ENCODE assay signal across 27 mouse cellular contexts in the genomic region with DNA sequence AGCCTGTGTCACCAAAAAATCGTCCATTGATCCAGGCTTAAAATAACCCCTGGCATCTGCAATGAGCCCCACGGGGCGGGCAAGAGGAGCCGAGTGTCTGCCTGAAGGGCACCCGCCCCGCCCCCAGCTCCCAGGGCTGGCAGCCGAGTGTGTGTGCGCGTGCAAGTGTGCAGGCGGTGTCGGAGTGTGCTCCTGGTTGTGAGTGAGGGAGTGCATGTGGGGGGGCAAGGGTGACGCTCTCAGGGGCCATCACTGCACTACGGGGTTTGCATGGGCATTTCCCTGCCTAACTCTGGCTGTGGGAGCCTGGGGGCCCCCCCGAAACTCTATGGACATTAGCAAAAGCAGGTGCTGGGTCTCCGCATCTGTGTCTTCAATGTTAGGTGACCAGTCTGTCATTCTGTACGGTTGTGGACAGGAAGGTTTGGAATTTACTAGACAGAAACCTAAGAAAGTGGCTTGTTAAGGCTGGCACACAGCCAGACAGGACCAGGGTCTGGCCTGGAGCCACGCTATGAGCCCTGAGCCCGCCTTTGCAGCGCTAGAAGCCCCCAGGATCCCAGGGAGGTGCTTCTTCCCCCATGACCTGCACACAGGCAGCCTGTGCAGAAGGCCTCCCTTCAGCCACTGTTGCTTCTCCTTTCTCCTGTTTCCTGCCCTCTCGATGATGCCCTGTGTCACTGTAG. TPM values are rescaled to one million over a fixed set of nuclear protein-coding genes. Genes with fewer than 3 reads are reported as not detected.
DNase-seq lines count a peak whose midpoint lies in the region; ATAC-seq lines count a peak whose summit lies in the region.
"Had no signal": no experiment of that assay in that cellular context is flagged by ENCODE, and none has a peak within 500 bp of the region (broad histone marks: within the 10 kb centered on the region; RNA-seq: fewer than 3 reads in every experiment).

No protein-coding gene starts in this region.

- H3K27ac ChIP-seq in forebrain, embryonic 13.5 days = no peak overlapping the region
- H3K27ac ChIP-seq in forebrain, embryonic 12.5 days = no peak overlapping the region
- H3K27ac ChIP-seq in heart, embryonic 16.5 days (ENCODE audit: low read length) = no peak overlapping the region
- no peak overlapping the region for H3K27ac ChIP-seq in limb, embryonic 10.5 days
- H3K27ac ChIP-seq: embryonic facial prominence, embryonic 10.5 days; hindbrain, embryonic 15.5 days; intestine, embryonic 15.5 days; liver, embryonic 12.5 days; macrophage had no signal

- peak; percentile 30; the same call in 1 of the 2 replicates for ATAC-seq in forebrain, embryonic 13.5 days
- ATAC-seq in forebrain, embryonic 12.5 days (ENCODE audit: low FRiP score) = no peak
- ATAC-seq in heart, embryonic 16.5 days (replicated peaks; ENCODE audit: extremely low read depth, insufficient read depth, low FRiP score) = no peak
- ATAC-seq: forebrain, embryonic 16.5 days; intestine, embryonic 15.5 days; liver, embryonic 12.5 days; Patski had no signal

- no peaks in the 10 kb centered on the region for H3K9me3 ChIP-seq in forebrain, embryonic 13.5 days (replicated peaks)
- H3K9me3 ChIP-seq in forebrain, embryonic 12.5 days = no peaks in the 10 kb centered on the region
- H3K9me3 ChIP-seq in heart, embryonic 16.5 days (replicated peaks; ENCODE audit: control insufficient read depth, low read length) = no peaks in the 10 kb centered on the region
- no peaks in the 10 kb centered on the region for H3K9me3 ChIP-seq in limb, embryonic 10.5 days (replicated peaks)
- H3K9me3 ChIP-seq: embryonic facial prominence, embryonic 10.5 days; hindbrain, embryonic 15.5 days; intestine, embryonic 15.5 days; liver, embryonic 12.5 days; midbrain, embryonic 10.5 days had no signal

- H3K9ac ChIP-seq in forebrain, embryonic 13.5 days = 0 out of 2 replicates have a peak overlapping the region, but pooled peaks have one; percentile 17
- H3K9ac ChIP-seq in forebrain, embryonic 12.5 days = no peak overlapping the region
- no peak overlapping the region for H3K9ac ChIP-seq in heart, embryonic 16.5 days (ENCODE audit: low read length)
- H3K9ac ChIP-seq: hindbrain, embryonic 15.5 days; intestine, embryonic 15.5 days; liver, embryonic 12.5 days had no signal

- H3K36me3 ChIP-seq in forebrain, embryonic 13.5 days (ENCODE audit: poor library complexity, severe bottlenecking) = no peaks in the 10 kb centered on the region
- no peaks in the 10 kb centered on the region for H3K36me3 ChIP-seq in forebrain, embryonic 12.5 days (replicated peaks)
- H3K36me3 ChIP-seq in heart, embryonic 16.5 days (ENCODE audit: control insufficient read depth, insufficient read depth) = no peaks in the 10 kb centered on the region
- H3K36me3 ChIP-seq in limb, embryonic 10.5 days = no peaks in the 10 kb centered on the region
- H3K36me3 ChIP-seq: embryonic facial prominence, embryonic 10.5 days; hindbrain, embryonic 15.5 days; intestine, embryonic 15.5 days; liver, embryonic 12.5 days; midbrain, embryonic 10.5 days had no signal

- H3K27me3 ChIP-seq in forebrain, embryonic 13.5 days = peaks cover 63% of the 10 kb centered on the region
- H3K27me3 ChIP-seq in forebrain, embryonic 12.5 days = peaks cover 70% of the 10 kb centered on the region
- H3K27me3 ChIP-seq in heart, embryonic 16.5 days (ENCODE audit: control insufficient read depth, insufficient read depth, low read length) = peaks cover 57% of the 10 kb centered on the region
- peaks cover 93% of the 10 kb centered on the region for H3K27me3 ChIP-seq in limb, embryonic 10.5 days (ENCODE audit: low read depth, poor library complexity, severe bottlenecking)

- H3K4me3 ChIP-seq in forebrain, embryonic 13.5 days = no peak overlapping the region
- H3K4me3 ChIP-seq in forebrain, embryonic 12.5 days (replicated peaks) = no peak overlapping the region
- H3K4me3 ChIP-seq in heart, embryonic 16.5 days (ENCODE audit: low read length) = no peak overlapping the region
- no peak overlapping the region for H3K4me3 ChIP-seq in limb, embryonic 10.5 days
- H3K4me3 ChIP-seq: embryonic facial prominence, embryonic 10.5 days; hindbrain, embryonic 15.5 days; intestine, embryonic 15.5 days; liver, embryonic 12.5 days; midbrain, embryonic 10.5 days had no signal

- 40% methylated on average over 20 of the region's 20 CpGs for WGBS in forebrain, embryonic 13.5 days
- WGBS in forebrain, embryonic 12.5 days = 41% methylated on average over 20 of the region's 20 CpGs
- 39% methylated on average over 20 of the region's 20 CpGs for WGBS in heart, embryonic 16.5 days
- 54% methylated on average over 20 of the region's 20 CpGs for WGBS in limb, embryonic 10.5 days

- peak overlapping the region; percentile 7; the same call in 1 of the 2 replicates for H3K4me2 ChIP-seq in forebrain, embryonic 13.5 days
- no peak overlapping the region for H3K4me2 ChIP-seq in forebrain, embryonic 12.5 days
- H3K4me2 ChIP-seq in heart, embryonic 16.5 days (ENCODE audit: low read depth, low read length) = 0 out of 2 replicates have a peak overlapping the region, but pooled peaks have one; percentile 14
- H3K4me2 ChIP-seq: hindbrain, embryonic 15.5 days; intestine, embryonic 15.5 days; liver, embryonic 12.5 days had no signal

- no peak for DNase-seq in heart, postnatal 4 days
- peak; percentile 59 for DNase-seq in brain, adult 2 months (ENCODE audit: low read depth, low spot score)
- DNase-seq in limb, embryonic 10.5 days (ENCODE audit: low spot score) = peak; percentile 30
- no peak for DNase-seq in frontal cortex, postnatal 10 days (ENCODE audit: low spot score in 2 of 2)
- DNase-seq: adrenal gland, postnatal 10 days; kidney, postnatal 4 days; layer of hippocampus, adult 9-11 months; lung, adult 2 months; right cerebral cortex, adult 18-20 months had no signal

- peaks cover 58% of the 10 kb centered on the region for H3K4me1 ChIP-seq in forebrain, embryonic 13.5 days
- peaks cover 49% of the 10 kb centered on the region for H3K4me1 ChIP-seq in forebrain, embryonic 12.5 days
- peaks cover 17% of the 10 kb centered on the region for H3K4me1 ChIP-seq in heart, embryonic 16.5 days (ENCODE audit: control insufficient read depth, insufficient read depth, low read length)
- H3K4me1 ChIP-seq in limb, embryonic 10.5 days = peaks cover 38% of the 10 kb centered on the region

RNA-seq across cellular contexts. Expression of gene Shisa8, which starts 3.7 kb away (rescaled TPM):
- polyA plus RNA-seq in forebrain, embryonic 13.5 days (2015; fragmentation: Nextera tagmentation; extraction: Ambion mirVana) = 0.74 and 0.77 TPM in 2 replicates
- polyA plus RNA-seq in forebrain, embryonic 12.5 days (2016; fragmentation: Nextera tagmentation; extraction: Ambion mirVana) = 0.90 and 2.4 TPM in 2 replicates
- 0.15 and 0.32 TPM in 2 replicates for polyA plus RNA-seq in heart, embryonic 16.5 days (2015; fragmentation: Nextera tagmentation; extraction: Ambion mirVana)
- total RNA-seq in heart, postnatal 4 days (2021) = under 1 TPM; 0.52 to 0.95 TPM
- polyA plus RNA-seq in limb, embryonic 10.5 days (2016; fragmentation: Nextera tagmentation; extraction: Ambion mirVana) = 0.15 TPM in 1 of 2 replicates, not detected in the other
- total RNA-seq: gastrocnemius, adult 8-10 months had no signal
- polyA plus RNA-seq: macrophage had no signal

RNA-seq across cellular contexts. Expression of gene Tnfrsf13c, which starts 7.9 kb away (rescaled TPM):
- polyA plus RNA-seq in forebrain, embryonic 13.5 days (2015; fragmentation: Nextera tagmentation; extraction: Ambion mirVana) = 0.15 and 0.22 TPM in 2 replicates
- 0.24 and 0.29 TPM in 2 replicates for polyA plus RNA-seq in forebrain, embryonic 12.5 days (2016; fragmentation: Nextera tagmentation; extraction: Ambion mirVana)
- 0.18 TPM in 1 of 2 replicates, not detected in the other for polyA plus RNA-seq in heart, embryonic 16.5 days (2015; fragmentation: Nextera tagmentation; extraction: Ambion mirVana)
- under 1 TPM; 0.36 to 0.41 TPM for total RNA-seq in heart, postnatal 4 days (2021)
- polyA plus RNA-seq in limb, embryonic 10.5 days (2016; fragmentation: Nextera tagmentation; extraction: Ambion mirVana) = 0.15 and 0.33 TPM in 2 replicates
- total RNA-seq: gastrocnemius, adult 8-10 months had no signal
- polyA plus RNA-seq: intestine, embryonic 15.5 days; limb, embryonic 11.5 days had no signal

RNA-seq across cellular contexts. Expression of gene Cenpm, which starts 28.3 kb away (rescaled TPM):
- polyA plus RNA-seq in forebrain, embryonic 13.5 days (2015; fragmentation: Nextera tagmentation; extraction: Ambion mirVana) = 71.5 and 76.5 TPM in 2 replicates
- polyA plus RNA-seq in forebrain, embryonic 12.5 days (2016; fragmentation: Nextera tagmentation; extraction: Ambion mirVana) = 81.3 and 86.4 TPM in 2 replicates
- polyA plus RNA-seq in heart, embryonic 16.5 days (2015; fragmentation: Nextera tagmentation; extraction: Ambion mirVana) = 50.8 and 57.2 TPM in 2 replicates
- 10 to 100 TPM; 23.8 to 24.7 TPM for total RNA-seq in heart, postnatal 4 days (2021)
- 83.9 and 86.0 TPM in 2 replicates for polyA plus RNA-seq in limb, embryonic 10.5 days (2016; fragmentation: Nextera tagmentation; extraction: Ambion mirVana)
- total RNA-seq: gastrocnemius, adult 8-10 months had no signal

RNA-seq across cellular contexts. Expression of gene 1500009C09Rik, which starts 35.9 kb away (rescaled TPM):
- polyA plus RNA-seq in forebrain, embryonic 13.5 days (2015; fragmentation: Nextera tagmentation; extraction: Ambion mirVana) = 7.7 and 7.8 TPM in 2 replicates
- polyA plus RNA-seq in forebrain, embryonic 12.5 days (2016; fragmentation: Nextera tagmentation; extraction: Ambion mirVana) = 3.9 and 4.7 TPM in 2 replicates
- polyA plus RNA-seq in heart, embryonic 16.5 days (2015; fragmentation: Nextera tagmentation; extraction: Ambion mirVana) = not detected in 2 replicates
- total RNA-seq in heart, postnatal 4 days (2021) = not detected
- polyA plus RNA-seq in limb, embryonic 10.5 days (2016; fragmentation: Nextera tagmentation; extraction: Ambion mirVana) = not detected in 2 replicates
- total RNA-seq: common myeloid progenitor, adult 5-6 weeks; gastrocnemius, adult 8-10 months; heart, adult 8-10 months; heart, postnatal 25 days had no signal
- polyA plus RNA-seq: C2C12; embryonic facial prominence, embryonic 10.5 days; kidney, embryonic 14.5 days; limb, embryonic 11.5 days; liver, embryonic 12.5 days; lung, adult 2 months; macrophage; Patski had no signal

RNA-seq across cellular contexts. Expression of gene Sept3, which starts 58.4 kb away (rescaled TPM):
- polyA plus RNA-seq in forebrain, embryonic 13.5 days (2015; fragmentation: Nextera tagmentation; extraction: Ambion mirVana) = 248 and 264 TPM in 2 replicates
- polyA plus RNA-seq in forebrain, embryonic 12.5 days (2016; fragmentation: Nextera tagmentation; extraction: Ambion mirVana) = 223 and 233 TPM in 2 replicates
- 3.9 and 4.1 TPM in 2 replicates for polyA plus RNA-seq in heart, embryonic 16.5 days (2015; fragmentation: Nextera tagmentation; extraction: Ambion mirVana)
- 1 to 10 TPM; 1.3 to 1.9 TPM for total RNA-seq in heart, postnatal 4 days (2021)
- polyA plus RNA-seq in limb, embryonic 10.5 days (2016; fragmentation: Nextera tagmentation; extraction: Ambion mirVana) = 32.9 and 41.5 TPM in 2 replicates

Comparison
In these comparisons a context has a peak if more than half of its experiments do, and no peak if none do; other contexts are left out.
1. DNase-seq: peak in brain, adult 2 months (single experiment) and limb, embryonic 10.5 days (single experiment); none in heart, postnatal 4 days (single experiment) and frontal cortex, postnatal 10 days (0 of 2).